Mouse (Mus musculus) midbrain, embryonic 10.5 days (tissue): ENCODE data around the gene Neurog3. TPM values are rescaled to one million over a fixed set of nuclear protein-coding genes. Genes with fewer than 3 reads are reported as not detected.

Experiments
- polyA plus RNA-seq: library from polyadenylated mRNA; unstranded; fragments of >200 nt; fragmentation: Nextera tagmentation; extraction: Ambion mirVana; gene quantifications from 2 replicates; pipeline ENCODE4 v1.2.1, GENCODE M21; 2016

Gene Neurog3
- polyA plus RNA-seq, 1 experiment from 2014 or later, result 0.90 TPM

Other genes with a start within 250 kb of the Neurog3 start
- gene Col13a1, start 154.0 kb upstream of the Neurog3 start, polyA plus RNA-seq, result 3.6 TPM in 2 replicates
- 19.3 and 23.4 TPM in 2 replicates for gene Fam241b, start 10.8 kb downstream of the Neurog3 start, polyA plus RNA-seq
- gene Tspan15, start 98.2 kb downstream of the Neurog3 start, polyA plus RNA-seq, result 16.1 and 18.9 TPM in 2 replicates
- not detected in 2 replicates for gene Tacr2, start 119.3 kb downstream of the Neurog3 start, polyA plus RNA-seq
- gene Hk1, start 246.8 kb downstream of the Neurog3 start, polyA plus RNA-seq, result 27.0 and 34.9 TPM in 2 replicates